Comparison of ENCODE assay signal across 9 mouse cellular contexts in the genomic region with DNA sequence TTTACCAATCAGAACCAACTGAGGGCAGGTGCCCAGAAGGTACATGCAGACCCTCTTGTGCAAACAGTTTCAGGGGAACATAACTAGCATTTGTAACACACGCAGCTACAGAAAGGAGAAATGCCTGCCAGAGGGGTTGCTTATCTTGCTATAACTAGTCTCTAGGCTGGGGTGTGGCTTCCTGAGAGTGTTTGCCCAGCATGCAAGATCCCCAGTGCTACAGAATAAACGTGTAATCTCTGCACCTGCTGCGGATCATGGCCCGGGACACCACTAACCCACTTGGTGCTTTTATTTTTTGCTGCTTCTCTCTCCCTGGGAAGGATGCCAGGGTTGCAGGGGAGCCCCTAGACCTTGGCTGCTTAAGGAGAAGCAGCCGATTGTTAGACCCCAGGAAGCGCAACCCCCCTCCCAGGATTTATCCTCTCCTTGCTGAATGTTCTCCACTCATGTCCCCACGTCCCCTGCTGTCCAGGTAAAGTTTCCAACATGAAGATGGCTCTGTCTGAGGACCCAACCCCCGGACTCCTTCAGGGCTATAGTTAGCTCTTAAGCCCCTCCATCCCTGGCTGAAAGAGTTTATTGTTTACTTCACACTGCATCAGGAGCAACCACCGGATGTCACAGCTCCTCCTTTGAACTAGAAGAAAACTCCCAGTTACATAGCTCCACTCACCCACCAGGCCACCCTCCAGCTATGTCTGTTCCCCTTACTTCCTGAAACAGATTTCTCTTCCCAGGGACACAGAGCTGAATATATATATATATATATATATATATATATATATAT. TPM values are rescaled to one million over a fixed set of nuclear protein-coding genes. Genes with fewer than 3 reads are reported as not detected.
DNase-seq lines count a peak whose midpoint lies in the region; ATAC-seq and TF ChIP-seq lines count a peak whose summit lies in the region.
"Had no signal": no experiment of that assay in that cellular context is flagged by ENCODE, and none has a peak within 500 bp of the region (broad histone marks: within the 10 kb centered on the region; RNA-seq: fewer than 3 reads in every experiment).

No protein-coding gene starts in this region.

- H3K27me3 ChIP-seq in forebrain, embryonic 12.5 days: no peaks in the 10 kb centered on the region
- no peaks in the 10 kb centered on the region for H3K27me3 ChIP-seq in forebrain, embryonic 11.5 days (ENCODE audit: control insufficient read depth, insufficient read depth, low read length)
- no peaks in the 10 kb centered on the region for H3K27me3 ChIP-seq in heart, adult 2 months (ENCODE audit: control insufficient read depth, insufficient read depth, low read length)
- H3K27me3 ChIP-seq in liver, embryonic 15.5 days: no peaks in the 10 kb centered on the region
- H3K27me3 ChIP-seq in stomach, embryonic 15.5 days (replicated peaks): no peaks in the 10 kb centered on the region

- ATAC-seq in forebrain, embryonic 12.5 days (ENCODE audit: low FRiP score): no peak
- ATAC-seq in forebrain, embryonic 11.5 days (replicated peaks; ENCODE audit: low FRiP score): no peak
- peak; percentile 53; the same call in 1 of the 2 replicates for ATAC-seq in liver, embryonic 15.5 days (ENCODE audit: insufficient read depth)
- peak; percentile 76 for ATAC-seq in stomach, embryonic 15.5 days (ENCODE audit: insufficient read depth, low FRiP score, low read depth)

- H3K4me3 ChIP-seq in forebrain, embryonic 12.5 days (replicated peaks): no peak overlapping the region
- no peak overlapping the region for H3K4me3 ChIP-seq in forebrain, embryonic 11.5 days (ENCODE audit: low read depth, low read length)
- H3K4me3 ChIP-seq in heart, adult 2 months: 0 out of 2 replicates have a peak overlapping the region, but pooled peaks have one; percentile 1
- 0 out of 2 replicates have a peak overlapping the region, but pooled peaks have one; percentile 2 for H3K4me3 ChIP-seq in liver, embryonic 15.5 days (replicated peaks)
- H3K4me3 ChIP-seq in stomach, embryonic 15.5 days (replicated peaks): no peak overlapping the region

- no peak for TF ChIP-seq CTCF in heart, adult 2 months (IDR thresholded peaks at IDR 0.05)

- 0 out of 2 replicates have a peak overlapping the region, but pooled peaks have one; percentile 5 for H3K27ac ChIP-seq in forebrain, embryonic 12.5 days
- H3K27ac ChIP-seq in forebrain, embryonic 11.5 days (ENCODE audit: low read depth, low read length): no peak overlapping the region
- H3K27ac ChIP-seq in heart, adult 2 months: peak overlapping the region; percentile 83
- H3K27ac ChIP-seq in liver, embryonic 15.5 days (replicated peaks): no peak overlapping the region; the same call in 1 of the 2 replicates
- peak overlapping the region; percentile 79 for H3K27ac ChIP-seq in stomach, embryonic 15.5 days

- no peaks in the 10 kb centered on the region for H3K9me3 ChIP-seq in forebrain, embryonic 12.5 days
- H3K9me3 ChIP-seq in forebrain, embryonic 11.5 days (ENCODE audit: control insufficient read depth, low read length): no peaks in the 10 kb centered on the region
- H3K9me3 ChIP-seq in liver, embryonic 15.5 days (replicated peaks): no peaks in the 10 kb centered on the region
- H3K9me3 ChIP-seq in stomach, embryonic 15.5 days: no peaks in the 10 kb centered on the region

- H3K79me2 ChIP-seq in heart, adult 2 months (replicated peaks; ENCODE audit: control insufficient read depth, insufficient read depth, low read length): no peaks in the 10 kb centered on the region; the same call in 1 of the 2 replicates

- WGBS in forebrain, embryonic 12.5 days: 35% methylated on average over 9 of the region's 9 CpGs
- 46% methylated on average over 9 of the region's 9 CpGs for WGBS in forebrain, embryonic 11.5 days
- WGBS in heart, adult 2 months: 13% methylated on average over 9 of the region's 9 CpGs
- WGBS in liver, embryonic 15.5 days (ENCODE audit: insufficient replicate concordance): 19% methylated on average over 9 of the region's 9 CpGs
- WGBS in stomach, embryonic 15.5 days: 31% methylated on average over 9 of the region's 9 CpGs

- no peak for TF ChIP-seq EP300 in heart, adult 2 months (IDR thresholded peaks at IDR 0.05; ENCODE audit: insufficient read depth, low read depth, low read length)

- peaks cover 15% of the 10 kb centered on the region; the same call in 1 of the 2 replicates for H3K4me1 ChIP-seq in forebrain, embryonic 12.5 days
- H3K4me1 ChIP-seq in forebrain, embryonic 11.5 days (replicated peaks; ENCODE audit: control insufficient read depth, insufficient read depth, low read length): no peaks in the 10 kb centered on the region; the same call in 1 of the 2 replicates
- peaks cover 22% of the 10 kb centered on the region for H3K4me1 ChIP-seq in heart, adult 2 months (ENCODE audit: control insufficient read depth, insufficient read depth, low read length)
- H3K4me1 ChIP-seq in liver, embryonic 15.5 days (replicated peaks): peaks cover 48% of the 10 kb centered on the region
- peaks cover 35% of the 10 kb centered on the region for H3K4me1 ChIP-seq in stomach, embryonic 15.5 days

- no peak for DNase-seq in forebrain, embryonic 11.5 days (ENCODE audit: low spot score)
- DNase-seq in heart, adult 2 months: peak in 1 of 2 experiments; percentile 58
- DNase-seq in gastrocnemius, postnatal 36 days: no peak
- DNase-seq in layer of hippocampus, adult 11-12 months (ENCODE audit: low spot score): no peak
- DNase-seq in left cerebral cortex, postnatal 36 days (ENCODE audit: low spot score in 2 of 2): no peak
- DNase-seq: kidney, postnatal 10 days had no signal

- intact Hi-C loops in heart, adult 2 months (cut with DNase I): loop anchor here (2.0 kb wide), 1 partner anchor 15 kb away; a partner anchor contains a TSS
- intact Hi-C loops in gastrocnemius, postnatal 36 days (cut with DNase I): no loop called here
- intact Hi-C loops in left cerebral cortex, postnatal 36 days (cut with DNase I): no loop called here

- no peak overlapping the region for H3K9ac ChIP-seq in forebrain, embryonic 12.5 days
- no peak overlapping the region; the same call in 1 of the 2 replicates for H3K9ac ChIP-seq in forebrain, embryonic 11.5 days (ENCODE audit: low read length)
- H3K9ac ChIP-seq in heart, adult 2 months (ENCODE audit: low read depth, low read length): peak overlapping the region; percentile 26
- H3K9ac ChIP-seq in liver, embryonic 15.5 days: no peak overlapping the region
- no peak overlapping the region for H3K9ac ChIP-seq in stomach, embryonic 15.5 days

- H3K36me3 ChIP-seq in forebrain, embryonic 12.5 days (replicated peaks): no peaks in the 10 kb centered on the region
- H3K36me3 ChIP-seq in forebrain, embryonic 11.5 days (ENCODE audit: control insufficient read depth, insufficient read depth, low read length): no peaks in the 10 kb centered on the region
- peaks cover 11% of the 10 kb centered on the region for H3K36me3 ChIP-seq in heart, adult 2 months (ENCODE audit: control insufficient read depth, insufficient read depth, low read length)
- 0 out of 2 replicates have a peak, but pooled peaks cover 3% of the 10 kb centered on the region for H3K36me3 ChIP-seq in liver, embryonic 15.5 days (replicated peaks)
- no peaks in the 10 kb centered on the region for H3K36me3 ChIP-seq in stomach, embryonic 15.5 days

- H3K4me2 ChIP-seq in forebrain, embryonic 12.5 days: no peak overlapping the region
- no peak overlapping the region for H3K4me2 ChIP-seq in forebrain, embryonic 11.5 days (ENCODE audit: low read depth, low read length, severe bottlenecking)
- peak overlapping the region; percentile 36 for H3K4me2 ChIP-seq in liver, embryonic 15.5 days
- H3K4me2 ChIP-seq in stomach, embryonic 15.5 days: no peak overlapping the region

- TF ChIP-seq POLR2A in heart, adult 2 months (IDR thresholded peaks at IDR 0.05; ENCODE audit: insufficient read depth, low read depth, low read length): no peak

RNA-seq across cellular contexts. Expression of a gene that starts 6.7 kb away (rescaled TPM):
- 0.65 and 0.82 TPM in 2 replicates for polyA plus RNA-seq in forebrain, embryonic 12.5 days (2016; fragmentation: Nextera tagmentation; extraction: Ambion mirVana)
- polyA plus RNA-seq in forebrain, embryonic 11.5 days (2014; fragmentation: Nextera tagmentation; extraction: Ambion mirVana): 0.51 and 0.56 TPM in 2 replicates
- total RNA-seq in heart, adult 2 months (2021): 100 to 1,000 TPM; 222 to 256 TPM
- 150 and 194 TPM in 2 replicates for polyA plus RNA-seq in heart, adult 2 months (2012; rRNA removed)
- polyA plus RNA-seq in liver, embryonic 15.5 days (2015; fragmentation: Nextera tagmentation; extraction: Ambion mirVana): 2.5 and 4.3 TPM in 2 replicates
- polyA plus RNA-seq in stomach, embryonic 15.5 days (2015; fragmentation: Nextera tagmentation; extraction: Ambion mirVana): 4.4 and 5.2 TPM in 2 replicates
- total RNA-seq in gastrocnemius, postnatal 36 days (2021): 100 to 1,000 TPM; 445 to 493 TPM
- total RNA-seq in left cerebral cortex, postnatal 36 days (2021): not detected

RNA-seq across cellular contexts. Expression of a gene that starts 16.2 kb away (rescaled TPM):
- polyA plus RNA-seq in forebrain, embryonic 12.5 days (2016; fragmentation: Nextera tagmentation; extraction: Ambion mirVana): 82.8 and 87.4 TPM in 2 replicates
- polyA plus RNA-seq in forebrain, embryonic 11.5 days (2014; fragmentation: Nextera tagmentation; extraction: Ambion mirVana): 91.6 and 91.8 TPM in 2 replicates
- total RNA-seq in heart, adult 2 months (2021): 10 to 100 TPM; 15.5 to 21.6 TPM
- polyA plus RNA-seq in heart, adult 2 months (2012; rRNA removed): 8.6 and 20.5 TPM in 2 replicates
- 42.8 and 44.0 TPM in 2 replicates for polyA plus RNA-seq in liver, embryonic 15.5 days (2015; fragmentation: Nextera tagmentation; extraction: Ambion mirVana)
- 61.1 and 68.7 TPM in 2 replicates for polyA plus RNA-seq in stomach, embryonic 15.5 days (2015; fragmentation: Nextera tagmentation; extraction: Ambion mirVana)
- 10 to 100 TPM in 1 of 2 experiments, 1 to 10 TPM in 1; 9.2 to 10.6 TPM for total RNA-seq in gastrocnemius, postnatal 36 days (2021)
- total RNA-seq in left cerebral cortex, postnatal 36 days (2021): 10 to 100 TPM; 10.9 to 13.0 TPM

RNA-seq across cellular contexts. Expression of a gene that starts 16.3 kb away (rescaled TPM):
- 20.7 and 23.4 TPM in 2 replicates for polyA plus RNA-seq in forebrain, embryonic 12.5 days (2016; fragmentation: Nextera tagmentation; extraction: Ambion mirVana)
- polyA plus RNA-seq in forebrain, embryonic 11.5 days (2014; fragmentation: Nextera tagmentation; extraction: Ambion mirVana): 24.5 and 25.6 TPM in 2 replicates
- 10 to 100 TPM; 14.7 to 21.2 TPM for total RNA-seq in heart, adult 2 months (2021)
- 33.1 and 41.9 TPM in 2 replicates for polyA plus RNA-seq in heart, adult 2 months (2012; rRNA removed)
- 8.0 TPM in 2 replicates for polyA plus RNA-seq in liver, embryonic 15.5 days (2015; fragmentation: Nextera tagmentation; extraction: Ambion mirVana)
- polyA plus RNA-seq in stomach, embryonic 15.5 days (2015; fragmentation: Nextera tagmentation; extraction: Ambion mirVana): 11.4 and 12.3 TPM in 2 replicates
- 1 to 10 TPM; 4.4 to 6.7 TPM for total RNA-seq in gastrocnemius, postnatal 36 days (2021)
- total RNA-seq in left cerebral cortex, postnatal 36 days (2021): 10 to 100 TPM; 25.4 to 27.9 TPM

RNA-seq across cellular contexts. Expression of a gene that starts 25.3 kb away (rescaled TPM):
- 1.2 and 1.5 TPM in 2 replicates for polyA plus RNA-seq in forebrain, embryonic 12.5 days (2016; fragmentation: Nextera tagmentation; extraction: Ambion mirVana)
- 0.63 and 1.4 TPM in 2 replicates for polyA plus RNA-seq in forebrain, embryonic 11.5 days (2014; fragmentation: Nextera tagmentation; extraction: Ambion mirVana)
- 1 to 10 TPM in 1 of 2 experiments, not detected in 1; 1.9 TPM for total RNA-seq in heart, adult 2 months (2021)
- 0.82 and 5.4 TPM in 2 replicates for polyA plus RNA-seq in heart, adult 2 months (2012; rRNA removed)
- 182 and 191 TPM in 2 replicates for polyA plus RNA-seq in liver, embryonic 15.5 days (2015; fragmentation: Nextera tagmentation; extraction: Ambion mirVana)
- polyA plus RNA-seq in stomach, embryonic 15.5 days (2015; fragmentation: Nextera tagmentation; extraction: Ambion mirVana): 6.8 and 13.6 TPM in 2 replicates
- total RNA-seq in gastrocnemius, postnatal 36 days (2021): not detected
- not detected for total RNA-seq in left cerebral cortex, postnatal 36 days (2021)

RNA-seq across cellular contexts. Expression of a gene that starts 28.7 kb away (rescaled TPM):
- 0.10 and 0.18 TPM in 2 replicates for polyA plus RNA-seq in forebrain, embryonic 12.5 days (2016; fragmentation: Nextera tagmentation; extraction: Ambion mirVana)
- polyA plus RNA-seq in forebrain, embryonic 11.5 days (2014; fragmentation: Nextera tagmentation; extraction: Ambion mirVana): 0.17 and 0.25 TPM in 2 replicates
- total RNA-seq in heart, adult 2 months (2021): under 1 TPM; 0.23 to 0.27 TPM
- 0.21 TPM in 1 of 2 replicates, not detected in the other for polyA plus RNA-seq in heart, adult 2 months (2012; rRNA removed)
- 4.0 and 5.2 TPM in 2 replicates for polyA plus RNA-seq in liver, embryonic 15.5 days (2015; fragmentation: Nextera tagmentation; extraction: Ambion mirVana)
- polyA plus RNA-seq in stomach, embryonic 15.5 days (2015; fragmentation: Nextera tagmentation; extraction: Ambion mirVana): 14.3 and 16.8 TPM in 2 replicates
- not detected for total RNA-seq in gastrocnemius, postnatal 36 days (2021)
- under 1 TPM; 0.34 to 0.59 TPM for total RNA-seq in left cerebral cortex, postnatal 36 days (2021)

Comparison
In these comparisons a context has a peak if more than half of its experiments do, and no peak if none do; other contexts are left out.
1. H3K27ac ChIP-seq: peak in forebrain, embryonic 12.5 days (single experiment), heart, adult 2 months (single experiment) and stomach, embryonic 15.5 days (single experiment); none in forebrain, embryonic 11.5 days (single experiment) and liver, embryonic 15.5 days (single experiment).
2. ATAC-seq: peak in liver, embryonic 15.5 days (single experiment) and stomach, embryonic 15.5 days (single experiment); none in forebrain, embryonic 12.5 days (single experiment) and forebrain, embryonic 11.5 days (single experiment).
3. H3K4me3 ChIP-seq: peak in heart, adult 2 months (single experiment) and liver, embryonic 15.5 days (single experiment); none in forebrain, embryonic 12.5 days (single experiment), forebrain, embryonic 11.5 days (single experiment) and stomach, embryonic 15.5 days (single experiment).
4. RNA of a gene that starts 6.7 kb away (polyA plus RNA-seq): 150 to 194 TPM in heart, adult 2 months; 4.4 to 5.2 TPM in stomach, embryonic 15.5 days, 2.5 to 4.3 TPM in liver, embryonic 15.5 days, 0.65 to 0.82 TPM in forebrain, embryonic 12.5 days and 0.51 to 0.56 TPM in forebrain, embryonic 11.5 days; every median in the first group is over 10 times any median in the second.